Mouse (Mus musculus) activated CD4-positive, CD25-positive, alpha-beta regulatory T cell, adult 4 months (primary cell): ENCODE data around the gene Map3k9. TPM values are rescaled to one million over a fixed set of nuclear protein-coding genes. Genes with fewer than 3 reads are reported as not detected.

ENCODE experiments used
- ATAC-seq: one replicate; pipeline ENCODE4 v1.8.0; 2017
- polyA plus RNA-seq, 2 experiments: library from polyadenylated mRNA; unstranded; fragments of 100-300 nt; shearing (Covaris generic); gene quantifications; one replicate each; pipeline ENCODE4 v1.2.1; 2017

The Map3k9 gene
- polyA plus RNA-seq, 2 experiments from 2014 or later, result 0.13 to 0.26 TPM

- no peak for ATAC-seq
Measured at GRCm38 (mm10) chr12:81783301-81783700, 2.3 kb upstream of the Map3k9 start.

- ATAC-seq, result no peak
Measured at GRCm38 (mm10) chr12:81782606-81783005, 1.6 kb upstream of the Map3k9 start.

- no peak for ATAC-seq
Measured at GRCm38 (mm10) chr12:81780271-81781093, 493 bp downstream of the Map3k9 start.

GRCm38 (mm10) chr12:81779831-81780230 is 1.1 kb downstream of the Map3k9 start:
- peak; percentile 25 for ATAC-seq

GRCm38 (mm10) chr12:81776191-81776590 is 4.8 kb downstream of the Map3k9 start:
- no peak for ATAC-seq

- ATAC-seq, result no peak
Measured at GRCm38 (mm10) chr12:81775641-81776040, 5.3 kb downstream of the Map3k9 start.

GRCm38 (mm10) chr12:81774186-81774585 is 6.8 kb downstream of the Map3k9 start:
- ATAC-seq, result no peak

GRCm38 (mm10) chr12:81769458-81769857 is 11.5 kb downstream of the Map3k9 start:
- ATAC-seq, result no peak

GRCm38 (mm10) chr12:81765386-81765785 is 15.6 kb downstream of the Map3k9 start:
- no peak for ATAC-seq

GRCm38 (mm10) chr12:81764370-81764769 is 16.6 kb downstream of the Map3k9 start:
- ATAC-seq, result no peak

GRCm38 (mm10) chr12:81754651-81755050 is 26.3 kb downstream of the Map3k9 start:
- ATAC-seq, result no peak

- peak; percentile 32 for ATAC-seq
Measured at GRCm38 (mm10) chr12:81751116-81751515, 29.9 kb downstream of the Map3k9 start.

GRCm38 (mm10) chr12:81748918-81749317 is 32.1 kb downstream of the Map3k9 start:
- no peak for ATAC-seq

GRCm38 (mm10) chr12:81748021-81748576 is 32.9 kb downstream of the Map3k9 start:
- no peak for ATAC-seq

- no peak for ATAC-seq
Measured at GRCm38 (mm10) chr12:81746400-81747024, 34.5 kb downstream of the Map3k9 start.

GRCm38 (mm10) chr12:81735246-81736070 is 45.5 kb downstream of the Map3k9 start:
- no peak for ATAC-seq

GRCm38 (mm10) chr12:81726246-81726822 is 54.6 kb downstream of the Map3k9 start:
- ATAC-seq, result no peak

- no peak for ATAC-seq
Measured at GRCm38 (mm10) chr12:81724776-81725175, 56.2 kb downstream of the Map3k9 start.

GRCm38 (mm10) chr12:81723375-81723774 is 57.6 kb downstream of the Map3k9 start:
- ATAC-seq, result no peak

- ATAC-seq, result no peak
Measured at GRCm38 (mm10) chr12:81719715-81720114, 61.3 kb downstream of the Map3k9 start.

- ATAC-seq, result no peak
Measured at GRCm38 (mm10) chr12:81719161-81719560, 61.8 kb downstream of the Map3k9 start.

GRCm38 (mm10) chr12:81712618-81713017 is 68.4 kb downstream of the Map3k9 start:
- no peak for ATAC-seq
